Mouse (Mus musculus): ENCODE results near the gene Kcnk4. TPM values are rescaled to one million over a fixed set of nuclear protein-coding genes. Genes with fewer than 3 reads are reported as not detected.
"Not testable (repeated sequence)": the region's sequence is repeated elsewhere in the genome, so short reads cannot be mapped to it uniquely, and the experiment has no call there.

Gene Kcnk4
- total and polyA plus RNA-seq, 2 experiments, result 0.05 TPM; not detected in 1

- H3K27ac ChIP-seq (replicated peaks; ENCODE audit: insufficient read depth, low read depth, low read length), result peak overlapping the region; percentile 43
- peaks cover 18% of the 10 kb centered on the region for H3K4me1 ChIP-seq (ENCODE audit: control insufficient read depth, insufficient read depth, low read length)
- no peak for TF ChIP-seq CTCF (IDR thresholded peaks at IDR 0.05; ENCODE audit: low read depth, low read length)
- no peak for TF ChIP-seq POLR2A (IDR thresholded peaks at IDR 0.05; ENCODE audit: extremely low read depth, insufficient read depth, low read length)
- WGBS, result 90% methylated on average over 11 of the region's 11 CpGs
- H3K79me2 ChIP-seq (ENCODE audit: control insufficient read depth, insufficient read depth, low read length), result no peaks in the 10 kb centered on the region
- no peaks in the 10 kb centered on the region for H3K27me3 ChIP-seq (ENCODE audit: control insufficient read depth, insufficient read depth, low read length)
- H3K9ac ChIP-seq (ENCODE audit: low read depth, low read length), result no peak overlapping the region
- H3K36me3 ChIP-seq (ENCODE audit: control insufficient read depth, insufficient read depth, low read length), result peaks cover 8% of the 10 kb centered on the region; the same call in 1 of the 2 replicates
- DNase-seq (ENCODE audit: extremely low read depth, low read depth, low spot score), result peak; percentile 38
- no peak overlapping the region for H3K4me3 ChIP-seq (ENCODE audit: insufficient read depth, low read depth, low read length)
Measured at GRCm38 (mm10) chr19:6905498-6906159, 28.7 kb downstream of the Kcnk4 start.

- Histone ChIP-seq H3K9ac (ENCODE audit: low read depth, low read length) (no peak overlapping the region), H3K4me1 (ENCODE audit: control insufficient read depth, insufficient read depth, low read length) (peaks cover 18% of the 10 kb centered on the region), H3K27me3 (ENCODE audit: control insufficient read depth, insufficient read depth, low read length) (no peaks in the 10 kb centered on the region), H3K27ac (replicated peaks; ENCODE audit: insufficient read depth, low read depth, low read length) (peak overlapping the region; percentile 43), H3K79me2 (ENCODE audit: control insufficient read depth, insufficient read depth, low read length) (no peaks in the 10 kb centered on the region), H3K36me3 (ENCODE audit: control insufficient read depth, insufficient read depth, low read length) (peaks cover 8% of the 10 kb centered on the region; the same call in 1 of the 2 replicates), H3K4me3 (ENCODE audit: insufficient read depth, low read depth, low read length) (no peak overlapping the region)
- WGBS, result 23% methylated on average over 2 of the region's 2 CpGs
- TF ChIP-seq CTCF (IDR thresholded peaks at IDR 0.05; ENCODE audit: low read depth, low read length), result no peak
- no peak for TF ChIP-seq POLR2A (IDR thresholded peaks at IDR 0.05; ENCODE audit: extremely low read depth, insufficient read depth, low read length)
- peak; percentile 67 for DNase-seq (ENCODE audit: extremely low read depth, low read depth, low spot score)
Measured at GRCm38 (mm10) chr19:6904846-6905245, 29.5 kb downstream of the Kcnk4 start.

- H3K27ac ChIP-seq (replicated peaks; ENCODE audit: insufficient read depth, low read depth, low read length), result no peak overlapping the region
- H3K4me1 ChIP-seq (ENCODE audit: control insufficient read depth, insufficient read depth, low read length), result peaks cover 18% of the 10 kb centered on the region
- peaks cover 8% of the 10 kb centered on the region; the same call in 1 of the 2 replicates for H3K36me3 ChIP-seq (ENCODE audit: control insufficient read depth, insufficient read depth, low read length)
- DNase-seq (ENCODE audit: extremely low read depth, low read depth, low spot score), result no peak
- 88% methylated on average over 1 of the region's 1 CpGs for WGBS
- TF ChIP-seq POLR2A (IDR thresholded peaks at IDR 0.05; ENCODE audit: extremely low read depth, insufficient read depth, low read length), result no peak
- TF ChIP-seq CTCF (IDR thresholded peaks at IDR 0.05; ENCODE audit: low read depth, low read length), result no peak
- no peaks in the 10 kb centered on the region for H3K27me3 ChIP-seq (ENCODE audit: control insufficient read depth, insufficient read depth, low read length)
- H3K79me2 ChIP-seq (ENCODE audit: control insufficient read depth, insufficient read depth, low read length), result no peaks in the 10 kb centered on the region
- H3K4me3 ChIP-seq (ENCODE audit: insufficient read depth, low read depth, low read length), result no peak overlapping the region
- H3K9ac ChIP-seq (ENCODE audit: low read depth, low read length), result no peak overlapping the region
Measured at GRCm38 (mm10) chr19:6903031-6903430, 31.3 kb downstream of the Kcnk4 start.

- WGBS, result 74% methylated on average over 4 of the region's 4 CpGs
- H3K9ac ChIP-seq (ENCODE audit: low read depth, low read length), result no peak overlapping the region
- H3K4me3 ChIP-seq (ENCODE audit: insufficient read depth, low read depth, low read length), result no peak overlapping the region
- peak; percentile 31 for DNase-seq (ENCODE audit: extremely low read depth, low read depth, low spot score)
- TF ChIP-seq CTCF (IDR thresholded peaks at IDR 0.05; ENCODE audit: low read depth, low read length) (no peak), POLR2A (IDR thresholded peaks at IDR 0.05; ENCODE audit: extremely low read depth, insufficient read depth, low read length) (no peak)
- no peaks in the 10 kb centered on the region for H3K36me3 ChIP-seq (ENCODE audit: control insufficient read depth, insufficient read depth, low read length)
- H3K27me3 ChIP-seq (ENCODE audit: control insufficient read depth, insufficient read depth, low read length), result no peaks in the 10 kb centered on the region
- no peaks in the 10 kb centered on the region for H3K79me2 ChIP-seq (ENCODE audit: control insufficient read depth, insufficient read depth, low read length)
- no peak overlapping the region for H3K27ac ChIP-seq (replicated peaks; ENCODE audit: insufficient read depth, low read depth, low read length)
- H3K4me1 ChIP-seq (ENCODE audit: control insufficient read depth, insufficient read depth, low read length), result 0 out of 2 replicates have a peak, but pooled peaks cover 3% of the 10 kb centered on the region
Measured at GRCm38 (mm10) chr19:6899641-6900040, 34.7 kb downstream of the Kcnk4 start.

- WGBS, result 71% methylated on average over 18 of the region's 18 CpGs
- not testable (repeated sequence) for H3K4me3 ChIP-seq (ENCODE audit: insufficient read depth, low read depth, low read length); H3K36me3 ChIP-seq (ENCODE audit: control insufficient read depth, insufficient read depth, low read length); H3K79me2 ChIP-seq (ENCODE audit: control insufficient read depth, insufficient read depth, low read length); DNase-seq (ENCODE audit: extremely low read depth, low read depth, low spot score); H3K27ac ChIP-seq (replicated peaks; ENCODE audit: insufficient read depth, low read depth, low read length); H3K9ac ChIP-seq (ENCODE audit: low read depth, low read length); H3K27me3 ChIP-seq (ENCODE audit: control insufficient read depth, insufficient read depth, low read length); H3K4me1 ChIP-seq (ENCODE audit: control insufficient read depth, insufficient read depth, low read length)
Measured at GRCm38 (mm10) chr19:6895608-6896305, 38.6 kb downstream of the Kcnk4 start.
